16 mouse cellular contexts compared by ENCODE assay signal in the genomic region with DNA sequence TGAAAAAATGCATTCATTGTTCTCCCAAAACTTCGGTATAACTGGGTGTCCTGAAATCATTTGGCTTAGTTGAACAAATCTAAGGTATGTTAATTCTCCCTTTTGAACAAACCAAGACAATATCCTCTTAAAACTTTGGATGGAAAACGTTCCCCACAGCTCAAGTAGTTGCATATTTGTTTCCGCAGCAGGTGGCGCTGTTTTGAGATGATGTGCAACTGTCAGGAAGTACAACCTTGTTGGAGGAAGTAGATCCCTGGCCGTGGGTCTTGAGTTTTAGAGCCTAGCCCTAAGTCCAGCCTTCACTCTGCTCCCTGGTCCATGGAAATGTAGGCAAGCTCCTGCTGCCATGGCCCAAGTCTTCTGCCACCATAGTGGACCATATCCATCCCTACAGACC.
DNase-seq lines count a peak whose midpoint lies in the region; ATAC-seq and TF ChIP-seq lines count a peak whose summit lies in the region.
"Had no signal": no experiment of that assay in that cellular context is flagged by ENCODE, and none has a peak within 500 bp of the region (broad histone marks: within the 10 kb centered on the region; RNA-seq: fewer than 3 reads in every experiment).

No protein-coding gene starts in this region.

- no peaks in the 10 kb centered on the region for H3K36me3 ChIP-seq in heart, embryonic 10.5 days
- H3K36me3 ChIP-seq in E14TG2a.4 (ENCODE audit: insufficient read depth, low read length) = no peaks in the 10 kb centered on the region
- no peaks in the 10 kb centered on the region for H3K36me3 ChIP-seq in stomach, postnatal 0 days (ENCODE audit: control insufficient read depth, insufficient read depth, low read length)
- H3K36me3 ChIP-seq: limb, embryonic 13.5 days; lung, embryonic 15.5 days; midbrain, embryonic 10.5 days had no signal

- WGBS in heart, embryonic 10.5 days = 85% methylated on average over 5 of the region's 5 CpGs
- WGBS in stomach, postnatal 0 days = 80% methylated on average over 5 of the region's 5 CpGs

- H3K4me1 ChIP-seq in heart, embryonic 10.5 days = no peaks in the 10 kb centered on the region
- H3K4me1 ChIP-seq in E14TG2a.4 (replicated peaks; ENCODE audit: low read depth, low read length) = peaks cover 72% of the 10 kb centered on the region
- no peaks in the 10 kb centered on the region for H3K4me1 ChIP-seq in stomach, postnatal 0 days (replicated peaks; ENCODE audit: control insufficient read depth, insufficient read depth)
- H3K4me1 ChIP-seq: limb, embryonic 13.5 days; lung, embryonic 15.5 days had no signal

- H3K27me3 ChIP-seq in heart, embryonic 10.5 days (ENCODE audit: insufficient read depth, poor library complexity, severe bottlenecking) = no peaks in the 10 kb centered on the region
- H3K27me3 ChIP-seq in E14TG2a.4 (ENCODE audit: insufficient read depth, low read length) = no peaks in the 10 kb centered on the region
- H3K27me3 ChIP-seq in stomach, postnatal 0 days (ENCODE audit: control insufficient read depth, insufficient read depth, low read length) = no peaks in the 10 kb centered on the region
- H3K27me3 ChIP-seq: limb, embryonic 13.5 days; lung, embryonic 15.5 days had no signal

- H3K9me3 ChIP-seq in heart, embryonic 10.5 days = no peaks in the 10 kb centered on the region
- H3K9me3 ChIP-seq in E14TG2a.4 (ENCODE audit: low read length) = peaks cover 6% of the 10 kb centered on the region
- H3K9me3 ChIP-seq in stomach, postnatal 0 days (ENCODE audit: control insufficient read depth, low read length) = no peaks in the 10 kb centered on the region
- H3K9me3 ChIP-seq: limb, embryonic 13.5 days; lung, embryonic 15.5 days; midbrain, embryonic 10.5 days had no signal

- no peak for ATAC-seq in stomach, postnatal 0 days (ENCODE audit: low FRiP score, low TSS enrichment)
- ATAC-seq: forebrain, postnatal 0 days had no signal

- TF ChIP-seq EP300 in stomach, postnatal 0 days (optimal IDR thresholded peaks at IDR 0.05) = no peak

- DNase-seq in heart, adult 11 months = peak; percentile 39
- DNase-seq in heart, embryonic 10.5 days (ENCODE audit: low spot score) = no peak
- DNase-seq in kidney, postnatal 10 days = peak; percentile 19
- DNase-seq in kidney, adult 18-20 months = no peak
- no peak for DNase-seq in stomach, postnatal 0 days (ENCODE audit: low spot score)
- DNase-seq in cerebellum, adult 8-10 months = no peak
- DNase-seq: adrenal gland, adult 8-10 months; embryo, embryonic 11 days; forebrain, postnatal 0 days; thymus, postnatal 25 days had no signal

- H3K4me2 ChIP-seq in stomach, postnatal 0 days (replicated peaks; ENCODE audit: low read depth) = no peak overlapping the region
- H3K4me2 ChIP-seq: limb, embryonic 13.5 days; lung, embryonic 15.5 days had no signal

- no peak overlapping the region for H3K27ac ChIP-seq in heart, embryonic 10.5 days
- no peak overlapping the region for H3K27ac ChIP-seq in stomach, postnatal 0 days (replicated peaks)
- H3K27ac ChIP-seq: limb, embryonic 13.5 days; liver, embryonic 14.5 days; lung, embryonic 15.5 days; macrophage; midbrain, embryonic 10.5 days had no signal

- no peak overlapping the region for H3K4me3 ChIP-seq in heart, embryonic 10.5 days
- H3K4me3 ChIP-seq in E14TG2a.4 (replicated peaks; ENCODE audit: low read length) = no peak overlapping the region
- no peak overlapping the region for H3K4me3 ChIP-seq in stomach, postnatal 0 days (ENCODE audit: low read depth, low read length)
- H3K4me3 ChIP-seq: limb, embryonic 13.5 days; lung, embryonic 15.5 days; midbrain, embryonic 10.5 days had no signal

- peak; percentile 28 for TF ChIP-seq CTCF in E14TG2a.4 (conservative IDR thresholded peaks at IDR 0.05; ENCODE audit: low read length)
- peak; percentile 10; the same call in 1 of the 2 replicates for TF ChIP-seq CTCF in stomach, postnatal 0 days (IDR thresholded peaks at IDR 0.05; ENCODE audit: low read depth)

- H3K9ac ChIP-seq in stomach, postnatal 0 days (ENCODE audit: low read length) = no peak overlapping the region
- H3K9ac ChIP-seq: forebrain, postnatal 0 days; limb, embryonic 13.5 days; liver, embryonic 14.5 days; lung, embryonic 15.5 days had no signal

Comparison
In these comparisons a context has a peak if more than half of its experiments do, and no peak if none do; other contexts are left out.
1. DNase-seq: peak in heart, adult 11 months (single experiment) and kidney, postnatal 10 days (single experiment); none in heart, embryonic 10.5 days (single experiment), kidney, adult 18-20 months (single experiment), stomach, postnatal 0 days (single experiment) and cerebellum, adult 8-10 months (single experiment).